Mouse (Mus musculus): ENCODE measurements around the gene Prrx1.

DNA sequence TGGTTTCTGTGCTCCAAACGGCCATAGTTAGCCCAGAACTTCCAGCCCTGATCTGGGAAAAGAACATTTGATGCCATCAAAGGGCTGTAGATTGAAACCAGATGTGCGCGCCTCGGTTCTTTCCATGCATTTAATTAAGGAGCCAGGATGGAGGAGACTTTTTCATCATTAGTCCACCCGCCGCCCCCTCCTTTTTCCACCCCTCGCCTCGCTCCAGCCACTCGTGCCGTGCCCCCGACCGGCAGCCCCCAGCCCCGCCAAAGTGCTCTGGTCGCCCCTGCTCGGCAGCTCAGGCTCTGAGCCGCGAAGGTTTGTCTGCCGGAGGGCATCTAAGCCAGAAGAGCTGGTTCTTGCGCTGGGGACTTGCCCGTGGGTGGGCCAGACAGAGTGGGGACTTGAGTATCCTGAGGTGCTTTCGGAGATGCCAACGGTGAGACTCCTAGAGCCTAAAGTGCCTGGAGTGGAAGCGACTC lies 1.4 kb upstream of the Prrx1 start:
- TF ChIP-seq CTCF (IDR thresholded peaks at IDR 0.05; ENCODE audit: borderline replicate concordance, extremely low read depth, insufficient read depth, insufficient read length) (no peak), POLR2A (IDR thresholded peaks at IDR 0.05; ENCODE audit: borderline replicate concordance, extremely low read depth, insufficient read depth, insufficient read length, poor library complexity, severe bottlenecking) (no peak)
